Mouse (Mus musculus) effector memory CD4-positive, alpha-beta T cell, adult 7 months (primary cell): Measurements from ENCODE around the gene Polr2a. TPM values are rescaled to one million over a fixed set of nuclear protein-coding genes. Genes with fewer than 3 reads are reported as not detected.

Source experiments
- polyA plus RNA-seq: library from polyadenylated mRNA; unstranded; fragments of 100-300 nt; shearing (Covaris generic); gene quantifications from one replicate; pipeline ENCODE4 v1.2.1, GENCODE M21; 2017

Polr2a gene
- 51.9 TPM for polyA plus RNA-seq

DNA sequence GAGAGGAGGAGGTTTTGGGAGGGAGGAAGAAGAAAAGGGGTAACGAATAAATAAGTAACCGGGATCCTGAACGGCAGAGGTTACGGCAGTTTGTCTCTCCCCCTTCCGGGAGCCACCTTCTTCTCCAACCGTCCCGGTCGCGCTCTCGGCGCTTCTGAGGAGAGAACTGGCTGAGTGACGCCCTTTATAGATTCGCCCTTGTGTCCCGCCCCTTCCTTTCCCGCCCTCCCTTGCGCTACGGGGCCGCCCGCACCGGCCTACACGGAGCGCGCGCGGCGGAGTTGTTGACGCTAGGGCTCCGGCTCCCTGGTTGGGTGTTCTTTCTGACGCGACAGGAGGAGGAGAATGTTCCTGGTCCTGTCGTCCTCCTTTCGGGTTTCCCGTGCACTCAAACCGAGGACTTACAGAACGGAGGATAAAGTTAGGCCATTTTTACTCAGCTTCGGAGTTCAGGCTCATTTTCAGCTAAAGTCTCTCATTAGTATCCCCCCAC is at the start of gene Polr2a:
TSS of gene Polr2a (minus strand) at position 160 of the 493 bp plus-strand sequence.

DNA sequence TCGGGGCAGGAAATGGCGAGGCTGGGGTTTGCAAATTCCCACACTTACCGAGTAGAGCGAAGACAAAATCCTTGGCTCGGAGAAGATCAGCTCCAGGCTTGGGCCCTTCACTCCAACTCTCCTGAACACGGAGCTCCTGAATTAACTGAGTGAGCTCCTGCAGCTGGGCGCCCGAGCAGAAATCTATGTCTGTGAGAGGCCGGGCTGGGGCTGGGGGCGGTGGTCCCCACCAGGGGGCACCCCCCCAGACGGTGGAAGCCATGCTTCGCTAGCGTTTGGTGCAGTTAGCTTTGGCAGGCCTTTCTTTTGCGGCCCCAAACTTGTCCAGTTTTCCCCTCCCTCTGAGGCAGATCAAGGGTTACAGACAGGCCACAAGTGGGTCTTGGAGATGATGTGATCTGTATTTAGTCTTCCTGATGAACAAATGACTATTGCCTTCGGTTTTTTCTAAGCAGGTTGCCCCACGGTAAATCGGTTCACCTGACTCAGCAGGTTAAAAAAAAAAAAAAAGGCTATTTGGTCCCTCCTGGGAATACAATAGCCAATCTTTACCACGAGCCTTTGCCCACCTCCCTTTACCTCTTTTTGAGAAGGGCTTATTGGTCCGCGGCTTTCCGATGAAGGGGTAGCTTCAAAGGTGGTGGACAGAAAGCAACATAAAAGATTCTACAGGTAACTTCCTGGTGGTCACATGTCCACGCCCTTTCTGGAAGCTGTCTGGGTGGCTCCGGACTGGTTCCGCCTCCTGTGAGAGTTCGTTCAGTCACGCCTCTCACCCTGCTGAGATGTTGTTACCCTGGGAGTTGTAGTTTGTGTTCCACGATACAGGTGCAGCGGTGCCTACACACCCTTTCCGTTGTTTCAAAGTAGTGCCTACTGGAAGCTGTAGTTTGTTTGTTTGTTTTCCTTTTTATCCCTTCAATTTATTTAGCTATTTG is 46.8 kb upstream of the Polr2a start, which contains the start of gene Tmem102:
TSS of gene Tmem102 (minus strand) at position 653 of the 938 bp plus-strand sequence.

DNA sequence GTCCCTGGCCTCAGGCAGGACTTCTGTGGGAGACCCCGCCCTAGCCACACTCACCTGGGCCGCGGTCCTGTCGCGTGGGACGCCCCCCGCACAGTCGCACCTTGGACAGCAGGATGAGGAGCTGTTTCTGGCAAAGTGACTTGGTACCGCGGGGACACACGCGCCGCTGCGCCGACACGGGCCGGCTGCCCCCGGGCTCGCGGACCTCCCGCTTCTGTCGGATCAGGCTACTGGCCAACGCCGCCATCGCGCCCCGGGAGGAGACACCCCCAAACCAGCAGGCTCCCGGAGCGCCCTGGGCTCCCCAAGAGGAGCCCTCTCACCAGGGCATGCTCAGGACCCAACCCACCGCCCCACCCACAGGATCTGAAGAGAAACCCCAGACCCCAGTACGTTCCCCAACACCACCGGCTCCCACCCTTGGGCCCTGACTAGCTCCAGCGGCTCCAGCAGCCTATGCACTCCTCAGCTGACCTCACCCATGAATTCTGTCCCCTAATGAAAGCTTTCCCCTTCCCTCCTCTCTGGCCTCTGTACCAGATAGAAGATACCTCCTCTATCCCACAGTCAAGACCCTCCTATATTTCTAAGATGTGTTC is 43.0 kb upstream of the Polr2a start, which contains the start of gene Fgf11:
TSS of gene Fgf11 (minus strand) at position 479 of the 599 bp plus-strand sequence.

DNA sequence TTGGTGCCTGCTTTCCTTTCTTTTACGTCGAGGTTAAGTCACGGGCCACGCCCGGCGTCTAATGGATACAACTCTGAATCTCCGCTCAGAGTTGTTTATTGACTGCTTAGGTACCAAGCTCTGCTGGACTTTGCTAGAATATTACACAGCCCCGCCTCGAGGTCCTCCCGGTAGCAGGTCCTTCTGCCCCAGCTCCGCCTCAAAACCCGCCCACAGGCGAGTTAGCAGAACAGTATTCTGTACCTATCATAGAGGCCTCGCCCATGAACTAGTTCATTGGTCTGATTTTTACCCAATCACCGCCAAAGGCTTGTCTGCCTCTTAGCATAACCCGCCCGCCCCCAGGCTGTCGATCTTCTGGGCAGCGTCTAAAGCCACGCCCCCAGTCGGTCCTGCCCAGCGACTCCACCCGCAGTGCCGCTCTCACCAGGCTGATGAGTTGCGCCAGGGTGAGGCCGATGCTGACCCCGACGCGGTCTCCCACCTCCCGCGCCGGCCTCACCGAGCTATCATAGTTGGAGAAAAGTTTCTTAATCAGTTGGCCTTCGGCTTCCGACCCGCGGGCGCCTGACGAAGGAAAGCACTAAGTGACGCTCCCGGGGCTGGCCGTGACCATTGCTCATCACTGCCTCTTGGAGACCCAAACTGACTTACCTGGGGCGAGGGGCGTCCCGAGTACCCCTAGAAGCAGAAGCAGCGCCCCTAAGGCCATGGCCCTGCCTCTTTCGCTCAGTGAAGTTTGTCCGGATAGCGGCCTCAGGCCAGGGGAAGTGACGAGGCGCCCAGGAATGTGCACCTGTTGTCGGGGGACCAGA is 36.9 kb upstream of the Polr2a start, which contains the start of gene Chrnb1:
TSS of gene Chrnb1 (minus strand) at position 776 of the 815 bp plus-strand sequence.

DNA sequence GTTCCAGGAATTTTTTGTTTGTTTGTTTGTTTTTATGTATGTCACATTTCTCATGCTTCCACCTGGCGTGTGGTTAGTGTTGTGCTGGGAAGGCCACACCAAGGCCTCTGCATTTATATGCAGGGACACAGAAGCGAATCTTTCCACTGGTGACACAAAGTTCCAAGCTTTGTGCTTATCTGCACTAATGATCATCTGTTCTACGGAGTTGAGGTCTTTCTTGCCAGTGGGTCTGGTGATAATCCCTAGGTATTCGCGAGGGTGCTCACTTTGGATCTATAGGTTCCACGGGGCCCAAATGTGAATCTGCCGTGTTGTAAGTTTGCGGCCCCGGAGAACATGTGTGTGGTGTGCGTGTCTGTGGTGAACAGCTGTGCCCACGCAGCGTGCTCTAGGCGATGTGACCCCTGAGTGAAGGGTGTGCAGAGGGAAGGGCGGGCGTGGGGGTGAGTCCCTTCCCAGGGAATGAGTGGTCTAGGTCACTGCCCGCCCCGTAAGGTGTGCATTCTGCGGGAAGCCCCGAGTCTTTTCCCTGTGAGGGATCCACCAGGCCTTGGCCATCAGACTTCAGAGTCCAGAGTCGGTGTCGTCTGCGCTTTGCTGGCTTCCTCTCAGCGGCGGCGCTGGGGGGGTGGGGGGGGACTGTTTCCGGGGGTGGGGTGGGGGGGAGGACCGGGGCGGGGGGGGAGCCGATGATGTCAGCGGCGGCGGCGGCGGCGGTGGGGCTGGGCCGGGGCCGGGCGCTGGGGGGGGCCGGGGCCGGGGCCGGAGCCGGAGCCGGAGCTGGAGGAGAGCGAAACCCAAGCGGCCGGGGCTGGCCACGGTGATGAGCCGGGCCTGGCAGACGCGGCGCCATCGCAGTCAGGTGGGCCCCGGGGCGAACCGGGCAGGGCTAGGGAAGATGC is 7.0 kb upstream of the Polr2a start, which contains the start of gene Zbtb4:
TSS of gene Zbtb4 (plus strand) at position 692 of the 905 bp plus-strand sequence.

DNA sequence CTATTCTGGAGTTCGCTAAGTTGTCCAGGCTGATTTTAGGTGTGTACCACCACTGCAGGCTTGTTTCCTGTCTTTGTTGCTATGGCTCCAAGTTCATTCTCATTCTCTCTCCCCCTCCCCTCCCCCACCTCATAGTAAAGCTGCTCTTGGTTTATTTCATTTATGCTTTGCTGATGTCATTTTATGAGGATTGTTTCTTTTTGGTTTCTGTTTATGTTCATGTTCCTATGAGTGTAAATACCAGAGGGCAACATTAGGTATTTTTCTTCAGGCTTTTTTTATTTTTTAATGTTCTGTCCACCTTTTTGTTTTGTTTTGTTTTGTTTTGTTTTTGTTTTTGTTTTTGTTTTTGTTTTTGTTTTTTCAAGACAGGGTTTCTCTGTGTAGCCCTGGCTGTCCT is 3.4 kb upstream of the Polr2a start, which contains the start of gene Slc35g3:
TSS of gene Slc35g3 (minus strand) at position 101 of the 400 bp plus-strand sequence.

DNA sequence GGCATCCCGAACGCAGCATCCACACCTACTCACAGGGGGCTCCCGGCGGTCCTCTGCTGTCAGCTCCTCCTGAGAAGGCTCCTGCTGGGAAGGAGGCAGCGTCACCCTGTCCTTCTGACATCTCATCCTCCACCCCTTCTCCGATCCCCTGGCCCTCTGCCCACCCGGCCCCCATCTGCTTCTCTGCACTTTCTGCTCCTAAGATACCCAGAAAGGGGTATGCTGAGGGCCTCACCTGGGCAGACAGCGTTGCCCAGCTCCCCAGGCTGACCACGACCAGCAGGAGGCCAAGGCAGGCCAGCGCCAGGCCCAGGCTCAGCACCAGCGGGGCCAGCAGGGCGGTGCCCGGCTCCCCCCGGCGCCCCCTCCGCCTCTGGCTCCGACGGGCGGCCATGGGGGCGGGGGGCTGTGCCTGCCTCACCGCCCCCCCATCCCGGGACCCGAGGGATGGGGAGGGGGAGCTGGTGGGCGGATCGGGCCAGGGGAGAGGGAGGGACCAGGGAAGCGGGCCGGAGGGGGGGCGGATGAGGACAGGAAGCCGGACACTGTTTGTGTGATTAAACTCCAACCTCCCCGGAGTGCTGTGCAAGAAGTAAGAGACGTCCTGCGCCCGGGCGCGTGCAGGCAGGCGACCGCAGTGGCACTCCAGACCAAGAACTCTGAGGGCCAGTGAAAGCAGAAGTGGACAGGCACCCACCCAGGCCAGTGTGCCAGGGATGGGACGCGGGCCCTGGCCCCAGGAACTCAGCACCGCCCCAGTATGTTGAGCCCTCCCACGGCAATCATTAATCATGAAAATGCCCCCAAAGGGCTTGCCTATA is 62.9 kb downstream of the Polr2a start, which contains the start of the genes Tnfsf12 and Tnfsfm13:
TSS of gene Tnfsf12 (minus strand) at position 489 of the 821 bp plus-strand sequence.
TSS of gene Tnfsfm13 (minus strand) at position 738 of the 821 bp plus-strand sequence.

DNA sequence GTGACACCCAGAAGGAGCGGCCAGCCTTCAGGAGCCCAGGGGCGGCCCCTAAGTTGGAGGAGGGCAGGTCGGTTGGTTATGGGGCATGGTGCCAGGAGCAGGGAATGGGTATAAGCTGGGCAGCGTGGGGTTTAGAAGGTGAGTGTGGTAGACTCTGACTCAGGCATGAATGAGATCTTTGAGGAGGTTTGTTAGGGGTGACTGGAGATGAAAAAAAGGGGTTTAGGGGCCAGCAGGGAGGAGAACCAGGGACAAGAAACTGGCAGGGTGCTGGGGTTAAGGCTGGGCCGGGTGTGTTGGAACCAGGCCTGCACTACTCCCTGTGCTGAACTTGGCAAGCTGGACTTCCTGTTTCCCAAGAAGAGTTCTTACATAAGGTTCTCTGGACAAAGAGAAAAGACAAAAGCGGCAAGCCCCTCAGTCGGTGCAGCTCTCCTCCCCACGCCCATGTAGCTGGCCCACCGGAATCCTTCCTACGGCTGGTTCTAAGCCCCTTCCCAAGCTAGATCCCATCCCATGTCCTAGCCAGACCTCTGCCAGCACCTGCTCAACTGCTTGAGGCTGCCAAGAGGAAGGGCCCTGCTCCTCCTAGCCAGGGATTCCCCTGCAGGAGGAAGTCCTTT is 72.8 kb downstream of the Polr2a start, which contains the start of gene Tnfsf13:
TSS of gene Tnfsf13 (minus strand) at position 259 of the 623 bp plus-strand sequence.

Other genes with a start within 250 kb of the Polr2a start
- gene Dnah2, start 209.5 kb downstream of the Polr2a start, polyA plus RNA-seq, result 0.16 TPM
- not detected for gene Efnb3, start 198.4 kb downstream of the Polr2a start, polyA plus RNA-seq
- 13.1 TPM for gene Wrap53, start 178.4 kb downstream of the Polr2a start, polyA plus RNA-seq
- 204 TPM for gene Trp53, start 178.3 kb downstream of the Polr2a start, polyA plus RNA-seq
- gene Atp1b2, start 152.7 kb downstream of the Polr2a start, polyA plus RNA-seq, result not detected
- 0.68 TPM for gene Shbg, start 140.7 kb downstream of the Polr2a start, polyA plus RNA-seq
- 0.59 TPM for gene Sat2, start 136.6 kb downstream of the Polr2a start, polyA plus RNA-seq
- gene Fxr2, start 125.6 kb downstream of the Polr2a start, polyA plus RNA-seq, result 73.0 TPM
- 0.76 TPM for gene Sox15, start 103.3 kb downstream of the Polr2a start, polyA plus RNA-seq
- gene Mpdu1, start 96.0 kb downstream of the Polr2a start, polyA plus RNA-seq, result 44.5 TPM
- gene Cd68, start 92.5 kb downstream of the Polr2a start, polyA plus RNA-seq, result 3.9 TPM
- 729 TPM for gene Eif4a1, start 86.2 kb downstream of the Polr2a start, polyA plus RNA-seq
- 29.6 TPM for gene Senp3, start 76.6 kb downstream of the Polr2a start, polyA plus RNA-seq
- not detected for gene Tnfsf13, start 72.9 kb downstream of the Polr2a start, polyA plus RNA-seq
- not detected for gene Tnfsf12, start 62.8 kb downstream of the Polr2a start, polyA plus RNA-seq
- not detected for gene Tnfsfm13, start 62.5 kb downstream of the Polr2a start, polyA plus RNA-seq
- gene Slc35g3, start 3.3 kb upstream of the Polr2a start, polyA plus RNA-seq, result 0.26 TPM
- 4.2 TPM for gene Zbtb4, start 7.3 kb upstream of the Polr2a start, polyA plus RNA-seq
- gene Chrnb1, start 37.3 kb upstream of the Polr2a start, polyA plus RNA-seq, result 0.52 TPM
- gene Fgf11, start 43.2 kb upstream of the Polr2a start, polyA plus RNA-seq, result not detected
- gene Tmem102, start 47.0 kb upstream of the Polr2a start, polyA plus RNA-seq, result not detected
- gene Gm39566, start 56.7 kb upstream of the Polr2a start, polyA plus RNA-seq, result 0.16 TPM
- 0.39 TPM for gene Spem2, start 59.8 kb upstream of the Polr2a start, polyA plus RNA-seq
- gene Spem1, start 63.5 kb upstream of the Polr2a start, polyA plus RNA-seq, result not detected
- gene Nlgn2, start 79.1 kb upstream of the Polr2a start, polyA plus RNA-seq, result 0.15 TPM
- 44.3 TPM for gene Tmem256, start 79.9 kb upstream of the Polr2a start, polyA plus RNA-seq
- 8.5 TPM for gene Plscr3, start 87.7 kb upstream of the Polr2a start, polyA plus RNA-seq
- 0.27 TPM for gene Tnk1, start 100.1 kb upstream of the Polr2a start, polyA plus RNA-seq
- not detected for gene Tmem95, start 119.4 kb upstream of the Polr2a start, polyA plus RNA-seq
- gene Kctd11, start 122.8 kb upstream of the Polr2a start, polyA plus RNA-seq, result 0.95 TPM
- 485 TPM for gene Acap1, start 136.9 kb upstream of the Polr2a start, polyA plus RNA-seq
- gene 2810408A11Rik, start 142.3 kb upstream of the Polr2a start, polyA plus RNA-seq, result 1.6 TPM
- gene Neurl4, start 142.4 kb upstream of the Polr2a start, polyA plus RNA-seq, result 7.3 TPM
- 235 TPM for gene Gps2, start 155.3 kb upstream of the Polr2a start, polyA plus RNA-seq
- 1,038 TPM for gene Eif5a, start 163.3 kb upstream of the Polr2a start, polyA plus RNA-seq
- gene Ybx2, start 177.2 kb upstream of the Polr2a start, polyA plus RNA-seq, result not detected
- not detected for gene Slc2a4, start 189.6 kb upstream of the Polr2a start, polyA plus RNA-seq
- gene Cldn7, start 206.1 kb upstream of the Polr2a start, polyA plus RNA-seq, result not detected
- 34.3 TPM for gene Ctdnep1, start 222.5 kb upstream of the Polr2a start, polyA plus RNA-seq
- 57.5 TPM for gene Elp5, start 223.9 kb upstream of the Polr2a start, polyA plus RNA-seq
- 358 TPM for gene Gabarap, start 232.5 kb upstream of the Polr2a start, polyA plus RNA-seq
- 52.1 TPM for gene Phf23, start 237.1 kb upstream of the Polr2a start, polyA plus RNA-seq
- 15.5 TPM for gene Dvl2, start 242.0 kb upstream of the Polr2a start, polyA plus RNA-seq